Mouse (Mus musculus): ENCODE data around the gene Aagab. TPM values are rescaled to one million over a fixed set of nuclear protein-coding genes. Genes with fewer than 3 reads are reported as not detected.

Gene Aagab
- total and polyA plus RNA-seq, 3 experiments, result 16.1 to 27.4 TPM; not detected in 1

GRCm38 (mm10) chr9:63653666-63654065 is 51.2 kb downstream of the Aagab start:
- no peak for DNase-seq (ENCODE audit: low read depth, low spot score)
- Histone ChIP-seq H3K4me3 (ENCODE audit: control insufficient read depth in 1 of 2, insufficient read depth in 1 of 2, low read depth in 2 of 2, low read length in 2 of 2) (no peak overlapping the region), H3K79me2 (ENCODE audit: control insufficient read depth, insufficient read depth, low read length, poor library complexity) (no peaks in the 10 kb centered on the region), H3K9me3 (replicated peaks; ENCODE audit: insufficient read depth, low read length) (no peaks in the 10 kb centered on the region), H3K9ac (ENCODE audit: control insufficient read depth, low read depth, low read length, poor library complexity, severe bottlenecking) (no peak overlapping the region), H3K4me1 (ENCODE audit: control insufficient read depth in 1 of 2, insufficient read depth in 2 of 2, low read length in 2 of 2) (no peaks in the 10 kb centered on the region), H3K27ac (ENCODE audit: control insufficient read depth, low read depth, low read length) (no peak overlapping the region), H3K27me3 (ENCODE audit: control insufficient read depth in 1 of 2, insufficient read depth in 2 of 2, low read length in 2 of 2) (no peaks in the 10 kb centered on the region), H3K36me3 (ENCODE audit: control insufficient read depth in 1 of 2, insufficient read depth in 2 of 2, low read length in 2 of 2) (no peaks in the 10 kb centered on the region)
- TF ChIP-seq HCFC1 (IDR thresholded peaks at IDR 0.05; ENCODE audit: low read depth, low read length), result no peak
- no peak for TF ChIP-seq KAT2A (conservative IDR thresholded peaks at IDR 0.05; ENCODE audit: low read depth, low read length)
- TF ChIP-seq UBTF (IDR thresholded peaks at IDR 0.05; ENCODE audit: borderline replicate concordance, insufficient read depth, low read depth, low read length), result no peak
- no peak for TF ChIP-seq ZNF384 (IDR thresholded peaks at IDR 0.05; ENCODE audit: low read depth, low read length)
- TF ChIP-seq GABPA (IDR thresholded peaks at IDR 0.05; ENCODE audit: low read depth, low read length), result no peak
- no peak for TF ChIP-seq ZMIZ1 (IDR thresholded peaks at IDR 0.05; ENCODE audit: low read depth, low read length)
- no peak for TF ChIP-seq TCF12 (IDR thresholded peaks at IDR 0.05; ENCODE audit: low read depth, low read length)
- TF ChIP-seq E2F4 (IDR thresholded peaks at IDR 0.05; ENCODE audit: borderline replicate concordance, low read depth, low read length), result no peak
- no peak for TF ChIP-seq MAZ (IDR thresholded peaks at IDR 0.05; ENCODE audit: low read depth, low read length)
- TF ChIP-seq ETS1 (IDR thresholded peaks at IDR 0.05; ENCODE audit: low read depth, low read length), result no peak
- no peak for TF ChIP-seq MEF2A (IDR thresholded peaks at IDR 0.05; ENCODE audit: extremely low read depth, insufficient replicate concordance, low read depth, low read length, poor library complexity, severe bottlenecking)
- no peak for TF ChIP-seq POLR2AphosphoS2 (IDR thresholded peaks at IDR 0.05; ENCODE audit: low read length)
- TF ChIP-seq TBP (IDR thresholded peaks at IDR 0.05; ENCODE audit: low read depth, low read length), result no peak
- TF ChIP-seq POLR2AphosphoS5 (IDR thresholded peaks at IDR 0.05; ENCODE audit: borderline replicate concordance, low read depth, low read length), result no peak

GRCm38 (mm10) chr9:63654575-63654974 is 52.1 kb downstream of the Aagab start:
- H3K4me1 ChIP-seq (ENCODE audit: control insufficient read depth in 1 of 2, insufficient read depth in 2 of 2, low read length in 2 of 2), result no peaks in the 10 kb centered on the region
- H3K4me3 ChIP-seq (ENCODE audit: control insufficient read depth in 1 of 2, insufficient read depth in 1 of 2, low read depth in 2 of 2, low read length in 2 of 2), result no peak overlapping the region
- no peak overlapping the region for H3K27ac ChIP-seq (ENCODE audit: control insufficient read depth, low read depth, low read length)
- no peak for DNase-seq (ENCODE audit: low read depth, low spot score)
- no peaks in the 10 kb centered on the region for H3K9me3 ChIP-seq (replicated peaks; ENCODE audit: insufficient read depth, low read length)
- no peaks in the 10 kb centered on the region for H3K79me2 ChIP-seq (ENCODE audit: control insufficient read depth, insufficient read depth, low read length, poor library complexity)
- TF ChIP-seq MAZ (IDR thresholded peaks at IDR 0.05; ENCODE audit: low read depth, low read length) (no peak), SIN3A (IDR thresholded peaks at IDR 0.05; ENCODE audit: low read length) (no peak)
- no peak overlapping the region for H3K9ac ChIP-seq (ENCODE audit: control insufficient read depth, low read depth, low read length, poor library complexity, severe bottlenecking)
- H3K36me3 ChIP-seq (ENCODE audit: control insufficient read depth in 1 of 2, insufficient read depth in 2 of 2, low read length in 2 of 2), result no peaks in the 10 kb centered on the region
- no peaks in the 10 kb centered on the region for H3K27me3 ChIP-seq (ENCODE audit: control insufficient read depth in 1 of 2, insufficient read depth in 2 of 2, low read length in 2 of 2)

- Histone ChIP-seq H3K4me3 (ENCODE audit: control insufficient read depth in 1 of 2, insufficient read depth in 1 of 2, low read depth in 2 of 2, low read length in 2 of 2) (no peak overlapping the region), H3K27ac (ENCODE audit: control insufficient read depth, low read depth, low read length) (no peak overlapping the region), H3K4me1 (ENCODE audit: control insufficient read depth in 1 of 2, insufficient read depth in 2 of 2, low read length in 2 of 2) (no peaks in the 10 kb centered on the region), H3K79me2 (ENCODE audit: control insufficient read depth, insufficient read depth, low read length, poor library complexity) (no peaks in the 10 kb centered on the region), H3K36me3 (ENCODE audit: control insufficient read depth in 1 of 2, insufficient read depth in 2 of 2, low read length in 2 of 2) (no peaks in the 10 kb centered on the region), H3K9ac (ENCODE audit: control insufficient read depth, low read depth, low read length, poor library complexity, severe bottlenecking) (no peak overlapping the region), H3K9me3 (replicated peaks; ENCODE audit: insufficient read depth, low read length) (no peaks in the 10 kb centered on the region), H3K27me3 (ENCODE audit: control insufficient read depth in 1 of 2, insufficient read depth in 2 of 2, low read length in 2 of 2) (no peaks in the 10 kb centered on the region)
- DNase-seq (ENCODE audit: low read depth, low spot score), result no peak
- TF ChIP-seq TBP (IDR thresholded peaks at IDR 0.05; ENCODE audit: low read depth, low read length), result no peak
- no peak for TF ChIP-seq POLR2A (IDR thresholded peaks at IDR 0.05; ENCODE audit: control insufficient read depth in 1 of 2, insufficient read depth in 1 of 2, low read depth in 1 of 2, low read length in 2 of 2, poor library complexity in 1 of 2)
- TF ChIP-seq RCOR1 (IDR thresholded peaks at IDR 0.05; ENCODE audit: low read depth, low read length), result no peak
- TF ChIP-seq JUND (IDR thresholded peaks at IDR 0.05; ENCODE audit: low read depth, low read length), result no peak
- no peak for TF ChIP-seq UBTF (IDR thresholded peaks at IDR 0.05; ENCODE audit: borderline replicate concordance, insufficient read depth, low read depth, low read length)
- peak; percentile 87 for TF ChIP-seq MAFK (IDR thresholded peaks at IDR 0.05; ENCODE audit: borderline replicate concordance, low read depth, low read length)
Observed at GRCm38 (mm10) chr9:63655092-63655491, 52.6 kb downstream of the Aagab start.
